Mouse (Mus musculus): ENCODE measurements around the gene Zfp423. TPM values are rescaled to one million over a fixed set of nuclear protein-coding genes. Genes with fewer than 3 reads are reported as not detected.

Zfp423 gene
- total RNA-seq, 2 experiments from 2014 or later: 9.1 to 14.5 TPM

GRCm38 (mm10) chr8:87715731-87716682, 243.4 kb downstream of the Zfp423 start:
- intact Hi-C loops (cut with DNase I): loop anchor here (1.0 to 5.0 kb wide), 3 partner anchors 37 to 307 kb away; no protein-coding TSS in a partner anchor
- peak; percentile 81 to 87 for DNase-seq

GRCm38 (mm10) chr8:87713946-87714345, 245.4 kb downstream of the Zfp423 start:
- peak; percentile 18 to 39 for DNase-seq
- intact Hi-C loops (cut with DNase I): loop anchor here (2.0 kb wide), 1 partner anchor 39 kb away; no protein-coding TSS in a partner anchor

GRCm38 (mm10) chr8:87711955-87712354, 247.4 kb downstream of the Zfp423 start:
- intact Hi-C loops (cut with DNase I): no loop called here
- no peak for DNase-seq

- DNase-seq: no peak
- intact Hi-C loops (cut with DNase I): no loop called here
Observed at GRCm38 (mm10) chr8:87708127-87708637, 251.2 kb downstream of the Zfp423 start.

- intact Hi-C loops (cut with DNase I): no loop called here
Observed at GRCm38 (mm10) chr8:87707176-87707575, 252.2 kb downstream of the Zfp423 start.

GRCm38 (mm10) chr8:87704756-87705155, 254.6 kb downstream of the Zfp423 start:
- no peak for DNase-seq
- intact Hi-C loops (cut with DNase I): no loop called here

More at GRCm38 (mm10) chr8:87707176-87707575, 252.2 kb downstream of the Zfp423 start:
- no peak for DNase-seq

GRCm38 (mm10) chr8:87702790-87703311, 256.5 kb downstream of the Zfp423 start:
- DNase-seq: no peak
- intact Hi-C loops (cut with DNase I): no loop called here

- intact Hi-C loops (cut with DNase I): no loop called here
- peak; percentile 43 to 46 for DNase-seq
Observed at GRCm38 (mm10) chr8:87702051-87702521, 257.3 kb downstream of the Zfp423 start.

- intact Hi-C loops (cut with DNase I): no loop called here
- DNase-seq: no peak
Observed at GRCm38 (mm10) chr8:87701583-87701982, 257.8 kb downstream of the Zfp423 start.

- DNase-seq: peak; percentile 61 to 73
- intact Hi-C loops (cut with DNase I): no loop called here
Observed at GRCm38 (mm10) chr8:87700321-87700720, 259.1 kb downstream of the Zfp423 start.

- DNase-seq: no peak
- intact Hi-C loops (cut with DNase I): no loop called here
Observed at GRCm38 (mm10) chr8:87697127-87697526, 262.3 kb downstream of the Zfp423 start.

GRCm38 (mm10) chr8:87693741-87694140, 265.7 kb downstream of the Zfp423 start:
- no peak for DNase-seq
- intact Hi-C loops (cut with DNase I): no loop called here

GRCm38 (mm10) chr8:87690100-87691095, 269.0 kb downstream of the Zfp423 start:
- intact Hi-C loops (cut with DNase I): no loop called here
- no peak for DNase-seq

- no peak for DNase-seq
- intact Hi-C loops (cut with DNase I): no loop called here
Observed at GRCm38 (mm10) chr8:87689192-87689591, 270.2 kb downstream of the Zfp423 start.

- intact Hi-C loops (cut with DNase I): no loop called here
- no peak for DNase-seq
Observed at GRCm38 (mm10) chr8:87688348-87688747, 271.0 kb downstream of the Zfp423 start.

GRCm38 (mm10) chr8:87686986-87687698, 272.3 kb downstream of the Zfp423 start:
- no peak for DNase-seq
- intact Hi-C loops (cut with DNase I): no loop called here

- intact Hi-C loops (cut with DNase I): no loop called here
- no peak for DNase-seq
Observed at GRCm38 (mm10) chr8:87686026-87686425, 273.4 kb downstream of the Zfp423 start.

GRCm38 (mm10) chr8:87685392-87685791, 274.0 kb downstream of the Zfp423 start:
- no peak for DNase-seq
- intact Hi-C loops (cut with DNase I): no loop called here

- DNase-seq: no peak
- intact Hi-C loops (cut with DNase I): no loop called here
Observed at GRCm38 (mm10) chr8:87682066-87682465, 277.3 kb downstream of the Zfp423 start.

- intact Hi-C loops (cut with DNase I): no loop called here
- no peak for DNase-seq
Observed at GRCm38 (mm10) chr8:87680034-87680433, 279.4 kb downstream of the Zfp423 start.
